Mouse (Mus musculus) heart, adult 2 months (tissue): ENCODE results near the gene Akr1b10. TPM values are rescaled to one million over a fixed set of nuclear protein-coding genes. Genes with fewer than 3 reads are reported as not detected.
"Not testable (repeated sequence)": the region's sequence is repeated elsewhere in the genome, so short reads cannot be mapped to it uniquely, and the experiment has no call there.

ENCODE experiments used
- DNase-seq, 2 experiments: peaks; one replicate each; pipeline ENCODE4 v3.0.0; 2021
- H3K27ac ChIP-seq: fragments of 200-600 bp; 2 replicates; pipeline ENCODE4 v1.8.1; 2022
- H3K27me3 ChIP-seq: fragments of 200-500 bp; 2 replicates; pipeline ENCODE4 v1.6.1; 2012; ENCODE audit warnings: mild to moderate bottlenecking, low read length, inconsistent platforms, mixed read lengths; ENCODE audit not compliant: control insufficient read depth, insufficient read depth
- H3K36me3 ChIP-seq: fragments of 200-500 bp; 2 replicates; pipeline ENCODE4 v1.6.1; 2012; ENCODE audit warnings: low read length, inconsistent platforms; ENCODE audit not compliant: control insufficient read depth, insufficient read depth
- H3K4me1 ChIP-seq: fragments of 200-500 bp; 2 replicates; pipeline ENCODE4 v1.6.1; 2011; ENCODE audit warnings: low read length; ENCODE audit not compliant: control insufficient read depth, insufficient read depth
- H3K4me3 ChIP-seq: fragments of 200-600 bp; 2 replicates; pipeline ENCODE4 v1.8.1; 2022
- H3K79me2 ChIP-seq: fragments of 200-500 bp; replicated peaks from 2 replicates; pipeline ENCODE4 v1.6.1; 2012; ENCODE audit warnings: mild to moderate bottlenecking, inconsistent platforms, low read length, moderate library complexity, mixed read lengths; ENCODE audit not compliant: control insufficient read depth, insufficient read depth
- H3K9ac ChIP-seq: fragments of 200-500 bp; 2 replicates; pipeline ENCODE4 v1.6.1; 2012; ENCODE audit warnings: low read depth, mild to moderate bottlenecking, control low read depth, inconsistent platforms, low read length, mixed read lengths
- CTCF ChIP-seq: fragments of 200-600 bp; IDR thresholded peaks from 2 replicates; pipeline ENCODE4 v1.8.1; 2022; ENCODE audit warnings: antibody characterized with exemption, mild to moderate bottlenecking, moderate library complexity
- EP300 ChIP-seq: fragments of 200-500 bp; IDR thresholded peaks from 2 replicates; pipeline ENCODE4 v1.6.1; 2011; ENCODE audit warnings: low read depth, low read length, control low read depth; ENCODE audit not compliant: insufficient read depth
- POLR2A ChIP-seq: fragments of 200-500 bp; IDR thresholded peaks from 2 replicates; pipeline ENCODE4 v1.6.1; 2011; ENCODE audit warnings: mild to moderate bottlenecking, low read depth, low read length, control low read depth; ENCODE audit not compliant: insufficient read depth
- WGBS: fragments of 180-500 bp; shearing (Covaris S2); methylation state at CpG from one replicate; pipeline ENCODE4 v1.1.7; 2018; 5-methylcytosine and 5-hydroxymethylcytosine counted together
- intact Hi-C: fragments of 180-260 bp; cut with DNase I; formaldehyde crosslinking; loops from one replicate; pipeline ENCODE4 v1.15.1; 2025
- polyA plus RNA-seq: library from polyadenylated mRNA; depleted of rRNA; stranded (reverse); fragments of >200 nt; gene quantifications from 2 replicates; pipeline ENCODE4 v1.2.3, GENCODE M21; 2012
- total RNA-seq, 2 experiments: library from RNA; stranded (reverse); gene quantifications; 2 replicates each; pipeline ENCODE4 v1.2.3; 2021

The Akr1b10 gene
- total and polyA plus RNA-seq, 3 experiments = 50.5 to 63.5 (median 53.8) TPM

DNA sequence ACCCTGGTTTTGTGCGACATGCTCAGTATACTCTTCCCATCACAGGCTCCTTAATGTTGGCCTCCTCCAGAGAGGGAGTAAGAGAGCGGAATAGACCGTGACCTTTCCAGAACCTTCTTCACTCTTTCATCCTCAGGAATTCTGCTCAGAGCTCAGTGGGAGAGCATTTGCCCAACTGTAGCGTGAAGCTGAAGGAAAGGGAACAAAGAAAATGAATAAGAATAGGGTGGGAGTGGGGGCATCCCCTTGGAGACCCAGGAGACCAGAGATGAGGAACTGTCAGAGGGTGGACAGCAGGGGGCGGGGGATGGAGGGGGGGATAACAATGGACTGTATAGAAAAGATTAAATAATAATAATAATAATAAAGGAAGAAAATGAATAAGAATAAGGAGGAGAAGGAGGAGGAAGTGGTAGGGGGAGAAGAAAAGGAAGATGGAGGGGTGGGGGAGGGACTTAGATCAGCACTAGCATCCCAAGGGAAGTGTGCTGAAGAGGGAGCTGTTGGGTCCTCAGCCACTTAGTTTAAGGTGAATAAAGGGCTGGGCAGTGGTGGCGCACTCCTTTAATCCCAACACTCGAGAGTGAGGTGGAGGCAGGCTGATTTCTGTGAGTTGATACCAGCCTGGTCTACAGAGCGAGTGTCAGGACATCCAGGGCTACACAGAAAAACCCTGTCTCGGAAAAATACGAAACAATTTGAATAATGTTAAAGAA, 39.7 kb upstream of the Akr1b10 start:
- Histone ChIP-seq H3K4me3 (no peak overlapping the region), H3K27ac (no peak overlapping the region), H3K9ac (no peak overlapping the region), H3K36me3 (no peaks in the 10 kb centered on the region), H3K79me2 (no peaks in the 10 kb centered on the region), H3K4me1 (no peaks in the 10 kb centered on the region), H3K27me3 (no peaks in the 10 kb centered on the region)
- 71% methylated on average over 10 of the region's 10 CpGs for WGBS
- no peak for TF ChIP-seq POLR2A
- no peak for TF ChIP-seq CTCF
- TF ChIP-seq EP300 = no peak
- intact Hi-C loops = no loop called here
- DNase-seq = no peak

DNA sequence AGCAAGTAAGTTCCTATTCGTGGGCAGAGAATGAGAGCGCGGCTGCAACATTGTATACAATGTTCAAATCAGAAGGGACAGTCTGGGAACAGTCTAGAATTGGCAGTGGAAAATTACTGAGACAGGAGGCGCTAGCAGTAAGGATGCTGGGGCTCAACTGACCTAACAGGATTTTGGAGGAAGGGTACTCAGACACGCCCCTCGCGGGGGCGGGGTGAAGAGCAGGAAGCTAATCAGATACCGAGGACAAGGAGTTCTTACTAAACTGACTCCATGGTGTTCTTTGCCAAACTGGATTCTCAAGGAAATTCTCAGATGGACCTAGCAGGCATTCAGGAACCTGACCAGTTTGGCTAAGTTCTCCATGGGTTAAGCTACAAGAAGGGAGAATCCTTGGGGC, 39.1 kb upstream of the Akr1b10 start:
- TF ChIP-seq CTCF = no peak
- TF ChIP-seq EP300 = no peak
- no peak for TF ChIP-seq POLR2A
- 20% methylated on average over 9 of the region's 9 CpGs for WGBS
- no peak for DNase-seq
- H3K27me3 ChIP-seq = no peaks in the 10 kb centered on the region
- no peak overlapping the region for H3K27ac ChIP-seq
- no peaks in the 10 kb centered on the region for H3K36me3 ChIP-seq
- intact Hi-C loops = no loop called here
- no peaks in the 10 kb centered on the region for H3K79me2 ChIP-seq
- no peak overlapping the region for H3K4me3 ChIP-seq
- H3K9ac ChIP-seq = no peak overlapping the region
- no peaks in the 10 kb centered on the region for H3K4me1 ChIP-seq

DNA sequence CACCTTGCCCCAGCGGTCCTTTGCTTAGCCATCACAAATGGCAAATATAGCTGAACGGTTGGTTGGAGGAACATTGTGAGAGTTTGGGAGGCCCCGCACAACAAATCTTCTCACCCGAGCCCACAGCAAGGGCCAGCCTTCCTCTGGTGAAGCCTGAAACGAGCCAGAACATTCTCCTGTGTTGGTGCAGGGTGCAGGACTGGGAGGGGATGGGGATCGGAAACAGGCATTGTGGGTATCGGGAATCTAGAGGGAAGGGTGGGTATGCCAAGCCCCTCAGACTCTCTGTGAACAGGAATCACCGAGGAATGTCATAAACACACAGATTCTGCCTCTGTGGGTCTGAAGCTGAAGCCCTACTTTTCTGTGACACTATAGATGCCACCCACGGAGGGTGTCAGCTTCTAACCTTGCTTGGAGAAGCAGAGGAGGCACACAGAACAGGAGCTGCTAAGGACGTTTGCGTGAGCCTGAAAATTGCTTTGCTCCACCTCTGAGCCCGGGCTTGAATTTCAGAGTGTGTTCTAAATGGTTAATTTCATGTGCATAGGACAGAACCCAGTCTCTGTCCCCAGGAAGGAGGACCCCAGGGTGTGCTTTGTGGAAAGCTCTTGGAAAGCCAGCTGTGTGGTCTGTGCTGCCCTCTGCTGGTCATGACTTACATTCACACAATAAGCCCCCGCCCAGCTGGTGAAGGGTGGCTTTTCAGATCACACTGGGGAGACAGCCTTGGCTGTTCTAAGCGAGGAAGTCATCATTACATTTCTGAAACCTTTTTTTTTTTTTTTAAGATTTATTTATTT, 37.7 kb upstream of the Akr1b10 start:
- peak; percentile 60 to 77 for DNase-seq
- no peaks in the 10 kb centered on the region for H3K36me3 ChIP-seq
- H3K27me3 ChIP-seq = no peaks in the 10 kb centered on the region
- H3K4me3 ChIP-seq = no peak overlapping the region
- intact Hi-C loops = loop anchor here (1.0 kb wide), 2 partner anchors 53 to 102 kb away; no protein-coding TSS in a partner anchor
- no peak overlapping the region for H3K27ac ChIP-seq
- no peaks in the 10 kb centered on the region for H3K4me1 ChIP-seq
- WGBS = 52% methylated on average over 14 of the region's 14 CpGs
- H3K79me2 ChIP-seq = no peaks in the 10 kb centered on the region
- H3K9ac ChIP-seq = no peak overlapping the region
- no peak for TF ChIP-seq POLR2A
- peak; percentile 97 for TF ChIP-seq CTCF
- peak; percentile 80; the same call in 1 of the 2 replicates for TF ChIP-seq EP300

DNA sequence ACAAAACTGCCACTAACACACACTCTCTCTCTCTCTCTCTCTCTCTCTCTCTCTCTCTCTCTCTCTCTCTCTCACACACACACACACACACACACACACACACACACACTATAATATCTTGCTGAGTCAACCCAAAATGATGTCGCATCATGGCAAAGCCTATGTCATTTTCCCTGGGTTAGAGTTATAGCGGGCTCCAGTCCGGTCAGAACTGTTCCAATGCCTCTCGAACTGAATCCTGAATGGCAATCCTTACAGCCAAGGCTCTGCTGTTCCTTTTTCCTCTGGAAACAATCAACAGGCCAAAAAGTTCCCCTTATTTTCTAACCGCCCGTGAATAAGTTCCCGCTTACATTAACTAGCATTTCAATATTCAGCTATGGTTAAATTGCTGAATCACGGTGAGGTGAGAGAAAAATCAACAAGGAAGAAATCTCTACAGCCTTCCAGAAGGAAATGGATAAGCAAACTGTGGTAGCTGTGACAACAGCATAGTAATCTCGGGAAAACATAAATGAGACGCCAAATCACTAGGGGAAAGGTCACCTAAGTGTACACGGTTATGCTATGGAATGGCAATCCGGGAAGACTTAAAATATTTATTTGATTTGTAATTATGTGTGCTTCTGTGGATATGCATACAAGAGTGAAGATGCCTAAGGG, 33.9 kb upstream of the Akr1b10 start:
- TF ChIP-seq CTCF = no peak
- no peak for TF ChIP-seq POLR2A
- no peak for TF ChIP-seq EP300
- WGBS = 58% methylated on average over 12 of the region's 12 CpGs
- H3K27ac ChIP-seq = no peak overlapping the region
- no peaks in the 10 kb centered on the region for H3K79me2 ChIP-seq
- no peak overlapping the region for H3K9ac ChIP-seq
- H3K4me1 ChIP-seq = no peaks in the 10 kb centered on the region
- intact Hi-C loops = no loop called here
- no peak overlapping the region for H3K4me3 ChIP-seq
- no peaks in the 10 kb centered on the region for H3K36me3 ChIP-seq
- H3K27me3 ChIP-seq = no peaks in the 10 kb centered on the region
- DNase-seq = no peak

DNA sequence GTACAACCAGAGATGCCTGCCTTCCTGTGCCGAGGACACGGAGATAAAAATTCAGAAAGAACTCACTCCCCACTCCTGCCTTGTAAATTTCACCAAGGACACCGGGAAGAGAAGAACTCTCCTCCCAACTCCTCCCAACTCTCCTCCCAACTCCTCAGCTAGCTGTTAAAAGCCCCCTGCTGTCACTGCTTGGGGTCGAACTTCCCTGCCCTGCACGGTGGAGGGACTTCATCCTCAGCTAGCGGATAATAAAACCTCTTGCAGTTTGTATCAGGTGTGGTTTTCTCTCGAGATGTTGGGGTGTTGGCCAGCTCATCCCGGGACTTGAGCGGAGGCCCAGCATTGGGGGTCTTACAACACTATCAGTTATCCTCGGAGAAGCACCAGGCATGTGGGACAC, 32.5 kb upstream of the Akr1b10 start:
- H3K27me3 ChIP-seq, H3K4me1 ChIP-seq, DNase-seq, H3K36me3 ChIP-seq, intact Hi-C loops, H3K27ac ChIP-seq, H3K9ac ChIP-seq, H3K4me3 ChIP-seq, H3K79me2 ChIP-seq: not testable (repeated sequence)
- WGBS = 41% methylated on average over 10 of the region's 10 CpGs

DNA sequence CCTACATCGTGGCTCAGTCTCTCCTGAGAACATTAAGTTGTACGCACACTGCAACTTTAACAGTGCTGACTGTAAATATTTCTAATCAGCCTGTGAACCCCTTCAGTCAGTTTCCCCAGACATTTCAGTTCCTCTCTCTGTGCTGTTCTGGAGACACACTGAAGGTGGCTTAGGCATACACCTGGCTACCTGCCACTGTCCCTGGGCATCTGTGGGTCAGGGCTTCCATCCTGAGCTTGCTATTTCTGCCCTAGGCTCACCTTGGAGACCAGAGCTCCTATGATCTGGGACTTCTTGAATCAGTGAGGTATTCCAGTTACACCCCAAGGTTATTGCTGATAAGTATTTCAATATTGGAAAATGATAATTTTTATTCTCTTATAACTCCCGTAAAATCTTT, 31.6 kb upstream of the Akr1b10 start:
- WGBS = 91% methylated on average over 3 of the region's 3 CpGs
- no peak overlapping the region for H3K4me3 ChIP-seq
- TF ChIP-seq POLR2A = no peak
- TF ChIP-seq EP300 = no peak
- TF ChIP-seq CTCF = no peak
- intact Hi-C loops = no loop called here
- no peak for DNase-seq
- no peaks in the 10 kb centered on the region for H3K4me1 ChIP-seq
- H3K79me2 ChIP-seq = no peaks in the 10 kb centered on the region
- H3K27ac ChIP-seq = no peak overlapping the region
- H3K27me3 ChIP-seq = no peaks in the 10 kb centered on the region
- no peaks in the 10 kb centered on the region for H3K36me3 ChIP-seq
- H3K9ac ChIP-seq = no peak overlapping the region
